Mouse (Mus musculus) frontal cortex, postnatal 14 days (tissue): ENCODE data around the gene Lmo3.
A peak's percentile ranks its signal among the peaks of the same experiment; 100 is the strongest.

Experiments used
- DNase-seq, 2 experiments: peaks; one replicate each; pipeline ENCODE4 v3.0.0; 2022; ENCODE audit warnings: low spot score in 2 of 2

Gene Lmo3

DNA sequence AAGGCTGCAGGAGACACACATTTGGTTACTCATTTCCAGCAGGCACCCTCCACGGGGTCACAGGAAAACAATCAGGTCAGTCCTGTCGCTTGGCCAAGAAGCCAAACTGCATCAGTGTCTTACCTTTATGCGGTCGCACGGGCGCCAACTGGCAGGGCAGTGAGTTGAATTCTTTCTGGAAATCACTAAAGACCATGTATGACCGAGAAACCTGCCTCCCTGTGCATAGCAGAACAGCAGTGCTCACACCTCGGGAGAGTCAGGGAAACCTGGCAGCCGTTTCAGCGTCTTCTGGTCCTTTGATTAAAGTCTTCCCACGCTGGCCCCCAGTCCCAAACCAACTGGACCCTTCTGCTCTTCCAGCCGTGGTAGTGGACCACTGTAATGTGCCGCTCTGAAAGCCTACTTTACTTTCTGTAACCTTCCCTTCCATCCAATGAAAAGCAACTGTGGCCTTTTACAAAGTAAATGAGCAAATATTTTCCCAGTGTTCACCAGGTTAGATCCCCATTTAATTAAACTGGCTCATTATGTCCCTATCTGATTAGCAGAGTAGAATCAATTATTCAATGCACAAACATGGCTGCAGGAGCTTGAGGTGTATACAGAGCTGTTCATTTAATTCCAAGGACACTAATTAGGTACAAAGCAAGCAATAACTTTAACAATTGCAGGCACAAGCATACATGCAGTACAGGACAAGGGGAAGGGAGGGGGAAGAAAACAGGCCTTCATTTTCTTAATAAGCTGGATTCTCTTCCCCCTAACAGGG lies at the start of gene Lmo3:
TSS of gene Lmo3 (minus strand) at position 235 of the 772 bp plus-strand sequence.
- no peak for DNase-seq

DNA sequence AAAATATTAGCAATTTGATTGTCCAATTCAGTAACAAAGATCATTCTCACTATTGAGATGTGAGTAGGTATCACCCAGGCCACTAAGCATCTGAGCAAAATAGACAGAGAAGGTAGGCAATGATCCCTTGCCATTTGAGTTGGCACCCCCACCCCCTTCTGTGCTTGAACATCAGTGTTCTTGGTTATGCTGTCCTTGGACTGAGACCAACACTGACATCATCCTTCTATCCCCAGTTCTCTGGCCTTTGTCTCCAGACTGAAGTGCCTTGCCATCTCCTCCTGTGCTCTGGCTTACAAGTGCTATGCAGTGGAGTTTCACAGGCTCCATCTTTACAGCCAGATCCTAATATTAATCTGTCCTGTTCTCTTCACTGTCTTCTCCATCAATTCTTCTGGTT lies 39.0 kb upstream of the Lmo3 start:
- no peak for DNase-seq

DNA sequence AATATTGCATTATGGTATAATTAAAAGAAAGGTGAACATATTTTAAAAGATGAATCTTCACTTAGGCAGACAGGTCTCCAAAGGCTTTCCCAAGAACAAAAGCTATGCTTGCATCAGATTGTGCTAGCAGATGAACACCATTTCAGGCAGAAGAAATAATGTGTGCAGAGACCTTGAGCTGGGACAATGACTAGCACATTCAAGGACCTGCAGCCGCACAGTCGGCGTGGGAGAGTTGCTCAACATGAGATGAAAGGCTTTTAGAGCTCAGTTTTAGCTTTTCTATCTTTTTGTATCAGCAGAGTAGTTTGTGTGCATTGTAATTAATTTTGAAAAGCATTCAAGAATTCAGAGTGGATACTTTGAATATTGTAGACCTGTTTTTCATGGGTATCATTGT lies 36.6 kb upstream of the Lmo3 start:
- no peak for DNase-seq

DNA sequence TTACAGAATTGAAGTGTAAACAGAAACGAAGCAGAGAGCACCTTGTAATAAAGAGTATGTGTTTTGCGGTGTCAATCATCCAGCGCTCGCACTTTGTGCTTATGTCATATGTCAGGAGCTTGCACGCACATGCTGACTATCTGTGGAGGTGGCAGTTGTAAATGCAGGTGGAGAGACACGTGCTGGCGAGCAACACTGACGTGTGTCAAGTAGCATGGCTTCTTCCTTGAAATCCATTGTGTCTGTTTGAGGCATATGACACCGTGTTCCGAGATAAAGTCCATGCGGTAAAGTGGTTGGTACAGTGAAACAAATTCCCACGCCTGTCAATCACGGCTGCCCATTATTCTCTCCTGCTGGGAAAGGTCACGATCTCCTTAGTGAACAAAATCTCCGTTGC lies 15.2 kb upstream of the Lmo3 start:
- DNase-seq: no peak

DNA sequence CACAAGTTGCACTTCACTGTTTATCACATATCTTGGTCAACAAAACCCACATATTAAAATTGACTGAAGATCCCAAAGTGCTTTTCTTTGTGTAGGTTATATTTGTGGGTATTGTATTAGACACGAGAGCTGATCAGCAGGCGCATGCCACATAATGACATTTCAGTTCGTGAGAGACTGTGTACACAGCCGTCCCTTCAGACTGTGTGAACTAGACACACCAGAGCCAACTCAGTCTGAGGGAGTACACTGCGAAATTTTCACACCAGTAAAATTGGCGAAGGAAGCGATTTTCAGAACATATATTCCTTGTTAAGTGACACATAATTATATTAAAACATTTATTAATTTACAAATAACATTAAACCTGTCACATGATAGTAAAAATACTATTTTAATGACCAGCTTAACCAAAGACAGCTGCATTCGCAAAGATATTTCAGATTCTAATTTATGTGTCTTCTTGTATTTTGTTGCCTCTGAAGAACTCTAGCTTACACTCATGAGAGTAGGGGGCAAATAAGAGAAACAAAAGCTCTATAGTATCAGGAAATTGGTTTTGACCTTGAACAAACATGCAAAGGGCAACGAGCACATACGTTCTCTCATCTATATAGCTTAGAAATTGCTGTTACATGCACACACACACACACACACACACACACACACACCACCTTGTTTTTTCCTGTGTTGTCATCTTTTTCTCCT lies 14.4 kb upstream of the Lmo3 start:
- DNase-seq: no peak

DNA sequence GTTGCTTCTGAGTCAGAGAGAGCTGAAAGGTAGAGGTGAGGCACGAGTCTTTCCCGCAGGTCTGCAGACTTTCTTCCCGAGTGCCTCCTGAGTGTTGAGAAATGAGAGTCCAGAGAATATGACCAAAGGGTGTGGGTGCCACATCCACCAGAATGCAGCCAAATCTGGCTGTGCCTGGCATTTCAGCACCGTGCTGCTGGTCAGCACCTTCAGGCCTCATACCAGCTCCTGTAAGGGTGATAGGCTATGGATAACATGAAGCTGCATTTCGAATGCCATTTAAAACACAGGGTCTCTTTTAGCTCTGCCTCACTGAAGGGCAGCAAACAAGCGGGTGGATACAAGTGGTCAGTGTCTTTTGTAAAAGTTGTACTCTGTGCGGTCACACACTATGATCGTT lies 1.5 kb upstream of the Lmo3 start:
- DNase-seq: no peak

DNA sequence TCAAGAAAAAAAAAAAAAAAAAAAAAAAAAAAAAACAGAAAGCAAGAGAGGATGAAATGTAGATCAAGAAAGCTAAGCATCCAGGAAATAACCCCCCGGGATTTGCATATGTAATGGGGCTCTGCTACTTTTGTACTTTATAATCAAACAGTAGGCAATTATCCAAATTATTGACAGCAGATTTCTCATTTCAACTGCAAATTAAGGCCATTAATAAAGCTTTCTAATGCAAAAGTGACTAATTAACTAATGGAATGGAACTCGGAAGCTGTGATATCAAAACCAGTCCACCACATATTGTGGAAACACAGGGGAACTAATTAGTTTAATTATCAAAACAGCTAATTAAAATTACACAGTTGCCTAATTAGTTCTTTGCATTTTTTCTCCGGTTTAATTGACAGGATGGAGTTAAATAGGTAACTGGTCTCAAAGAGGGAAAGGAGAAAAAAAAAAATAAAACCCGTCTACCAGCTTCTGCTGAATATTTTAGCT lies 785 bp upstream of the Lmo3 start:
- no peak for DNase-seq

DNA sequence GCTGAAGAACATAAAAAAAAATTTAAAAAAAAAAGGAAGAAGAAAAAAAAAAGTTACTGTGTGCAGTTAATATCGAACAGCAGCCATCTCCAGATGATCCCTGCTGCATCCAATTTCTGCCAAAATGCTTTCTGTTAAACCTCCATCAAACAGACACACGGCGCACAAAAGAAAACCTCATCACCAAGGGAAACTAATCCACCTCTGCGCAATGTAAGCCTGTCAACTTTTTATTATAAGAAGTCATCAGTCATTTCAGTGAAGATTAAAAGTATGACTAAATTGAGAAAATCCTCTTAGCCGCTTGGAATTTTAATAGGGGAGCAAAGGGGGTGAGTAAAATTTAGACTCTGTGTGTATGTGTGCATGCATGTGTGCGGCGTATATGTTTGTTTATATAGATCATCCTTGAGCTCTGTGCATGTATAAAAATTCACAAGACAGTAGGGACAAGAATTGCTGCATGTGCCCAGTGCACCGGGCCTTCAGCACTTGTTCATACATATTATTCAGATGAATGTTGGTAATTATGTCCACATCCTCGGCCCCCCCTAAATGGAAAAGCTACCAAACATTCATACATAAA lies 1.2 kb downstream of the Lmo3 start:
- DNase-seq: no peak

DNA sequence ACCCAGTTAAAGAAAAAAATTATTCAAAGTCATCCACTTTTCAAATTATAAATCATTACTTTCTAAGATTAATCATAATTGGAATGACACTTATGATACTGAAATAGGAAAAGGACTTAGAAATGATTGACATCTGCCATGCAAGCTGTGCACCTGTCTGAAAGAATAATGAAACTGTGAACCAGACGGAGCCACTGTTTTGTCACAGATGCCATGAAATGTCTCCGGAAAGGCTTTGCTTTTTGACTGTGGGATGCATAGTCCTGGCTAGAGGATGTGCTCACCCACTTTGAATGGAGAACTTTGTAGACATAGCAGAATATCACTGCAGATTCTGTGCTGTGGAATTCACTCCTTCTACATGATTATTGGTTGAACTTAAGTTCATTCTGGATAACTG lies 18.4 kb downstream of the Lmo3 start:
- DNase-seq: no peak

DNA sequence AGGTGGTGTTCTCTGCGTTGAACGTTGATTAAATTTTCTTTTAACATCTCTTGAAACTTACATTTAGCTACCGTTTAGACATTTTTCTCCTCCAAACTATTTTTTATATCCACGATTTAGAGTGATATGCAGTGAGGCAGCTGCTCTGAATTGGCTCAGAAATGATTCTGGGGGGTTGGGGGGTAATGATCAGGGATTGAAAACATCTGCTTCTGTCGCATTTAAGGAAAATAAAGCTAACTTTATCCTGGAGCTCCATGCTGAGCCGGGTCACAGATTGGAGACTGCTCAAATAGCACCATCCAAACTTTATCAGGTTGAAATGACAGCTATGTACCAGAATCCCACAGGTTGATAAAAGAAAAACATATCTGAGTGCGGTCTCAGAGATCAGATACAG lies 29.6 kb downstream of the Lmo3 start:
- no peak for DNase-seq

DNA sequence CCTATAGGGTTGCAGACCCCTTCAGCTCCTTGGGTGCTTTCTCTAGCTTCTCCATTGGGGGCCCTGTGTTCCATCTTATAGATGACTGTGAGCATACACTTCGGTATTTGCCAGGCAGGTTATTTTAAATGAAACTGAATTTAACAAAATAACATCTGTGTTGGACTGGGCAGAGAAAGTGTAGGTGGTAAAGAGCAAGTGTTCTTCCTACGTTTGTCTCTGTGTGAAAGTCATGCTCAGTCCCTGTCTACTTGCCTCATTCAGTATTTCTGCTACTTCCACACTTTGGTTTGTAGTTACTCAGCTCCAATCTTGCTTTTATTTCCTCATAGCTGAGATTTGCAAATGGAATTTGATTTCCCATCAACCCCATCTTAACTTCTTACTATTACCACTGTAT lies 46.9 kb downstream of the Lmo3 start:
- DNase-seq: no peak

DNA sequence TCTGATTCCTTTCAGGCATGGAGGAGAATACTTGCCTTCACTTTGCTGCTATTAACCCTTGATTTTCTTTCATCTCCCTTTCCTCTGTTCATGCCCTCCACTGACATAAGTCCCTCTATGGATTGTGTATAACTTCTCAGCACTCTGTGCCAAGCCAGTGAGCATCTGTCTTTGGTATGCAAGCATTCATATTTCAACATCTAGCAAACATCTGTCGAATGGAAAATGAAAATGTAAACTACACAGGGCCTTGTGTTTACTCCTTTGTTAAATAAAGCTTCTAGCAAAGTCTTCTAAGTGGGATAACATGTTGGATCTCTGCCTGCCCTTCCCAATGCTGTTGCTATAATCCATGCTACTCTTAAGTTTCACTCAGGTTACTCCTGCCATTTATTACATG lies 75.1 kb downstream of the Lmo3 start:
- no peak for DNase-seq

DNA sequence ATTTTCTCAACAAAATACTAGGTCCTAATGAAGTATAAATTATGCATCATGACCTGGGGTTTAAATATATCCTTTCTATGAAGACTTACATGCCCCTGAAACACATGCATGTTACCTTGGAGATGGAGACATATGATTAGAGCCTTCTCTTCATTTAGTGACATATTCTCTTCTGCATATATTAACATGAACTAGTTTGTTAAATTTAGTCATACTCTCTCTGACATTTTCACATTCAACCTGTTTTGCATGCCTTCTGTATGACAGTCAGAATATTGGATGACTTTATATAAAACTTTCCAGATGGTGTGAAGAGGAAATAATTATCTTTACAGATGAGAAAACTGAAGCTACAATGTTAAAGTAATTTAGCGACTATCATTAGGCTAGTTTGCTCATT lies 77.8 kb downstream of the Lmo3 start:
- no peak for DNase-seq

DNA sequence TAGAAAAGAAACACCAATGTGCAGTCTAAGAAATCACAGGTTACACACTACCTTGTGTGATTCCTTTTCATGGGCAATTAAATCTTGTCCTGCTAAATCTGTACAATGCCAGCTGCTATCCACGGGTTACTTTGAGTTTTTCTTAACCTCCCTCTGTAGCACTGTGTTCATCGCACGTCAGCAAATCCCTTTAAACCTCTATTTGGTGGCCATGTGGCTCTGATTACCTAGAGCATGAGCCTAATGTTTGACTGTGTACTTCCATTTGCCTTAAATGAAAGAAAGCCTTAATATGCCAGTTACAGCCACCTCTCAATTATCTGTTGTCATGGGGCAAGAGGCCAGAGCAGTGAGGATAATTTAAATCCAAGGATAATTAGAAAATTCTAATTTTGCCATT lies 98.9 kb downstream of the Lmo3 start:
- no peak for DNase-seq

DNA sequence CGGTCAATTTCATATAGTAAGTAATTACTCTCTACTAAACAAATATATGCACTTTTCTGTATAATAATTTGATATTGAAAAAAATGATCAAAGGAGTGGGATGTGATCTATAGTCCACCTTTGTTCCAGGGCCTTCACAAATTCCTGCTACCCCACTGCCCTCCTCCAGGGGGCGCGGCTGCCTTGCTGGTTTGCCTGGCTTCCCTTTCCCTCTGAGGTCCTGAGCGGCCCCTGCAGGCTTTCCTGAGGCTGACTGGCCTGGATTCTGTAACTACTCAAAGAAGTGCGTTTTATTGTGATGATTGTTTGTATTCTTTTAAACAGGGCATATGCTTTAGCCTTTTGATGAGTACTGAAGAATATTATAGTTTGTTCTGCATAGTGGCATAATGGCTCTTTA lies 104.2 kb downstream of the Lmo3 start:
- DNase-seq: peak; percentile 22 to 48

DNA sequence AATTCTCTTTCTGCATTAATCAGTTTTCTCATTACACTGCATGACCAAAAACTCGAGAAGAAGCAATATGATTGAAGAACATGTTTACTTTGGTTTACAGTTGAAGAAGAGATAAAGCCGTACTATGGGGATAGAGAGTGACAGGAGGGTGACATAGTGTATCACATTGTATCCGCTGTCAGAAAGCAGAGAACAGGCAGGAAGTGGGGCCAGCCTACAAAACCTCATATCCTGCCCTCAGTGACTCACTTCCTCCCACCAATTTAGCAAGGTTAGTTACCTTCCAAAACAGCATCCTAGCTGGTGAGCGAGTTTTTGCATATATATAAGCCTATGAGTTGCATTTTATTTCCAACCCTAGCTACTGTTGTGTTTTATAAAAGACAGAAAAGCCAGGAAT lies 112.6 kb downstream of the Lmo3 start:
- no peak for DNase-seq

DNA sequence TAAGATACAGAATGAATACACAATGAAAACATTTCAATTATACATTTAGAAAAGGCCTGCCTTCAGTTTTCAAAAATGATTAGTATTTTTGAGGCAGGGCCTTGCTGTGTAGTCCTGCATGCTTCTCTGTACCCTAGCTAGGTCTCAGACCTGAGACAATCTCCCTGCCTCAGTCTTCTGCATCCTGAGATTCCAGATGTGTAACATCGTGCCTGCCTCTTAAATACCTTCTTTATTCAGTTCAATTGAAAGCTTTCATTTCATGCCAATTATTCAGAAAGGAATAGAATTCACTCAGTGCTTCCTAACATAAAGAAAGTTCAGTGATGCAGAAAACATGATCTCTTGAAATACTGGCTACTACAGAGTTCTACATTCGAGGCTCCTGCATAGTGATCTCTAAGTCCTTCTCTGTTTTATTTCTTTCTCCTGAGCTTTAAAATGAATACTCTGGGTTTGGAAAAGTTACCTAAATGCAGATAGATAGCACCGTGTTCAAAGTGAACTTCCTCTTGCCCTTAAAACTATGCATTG lies 137.2 kb downstream of the Lmo3 start:
- DNase-seq: no peak

DNA sequence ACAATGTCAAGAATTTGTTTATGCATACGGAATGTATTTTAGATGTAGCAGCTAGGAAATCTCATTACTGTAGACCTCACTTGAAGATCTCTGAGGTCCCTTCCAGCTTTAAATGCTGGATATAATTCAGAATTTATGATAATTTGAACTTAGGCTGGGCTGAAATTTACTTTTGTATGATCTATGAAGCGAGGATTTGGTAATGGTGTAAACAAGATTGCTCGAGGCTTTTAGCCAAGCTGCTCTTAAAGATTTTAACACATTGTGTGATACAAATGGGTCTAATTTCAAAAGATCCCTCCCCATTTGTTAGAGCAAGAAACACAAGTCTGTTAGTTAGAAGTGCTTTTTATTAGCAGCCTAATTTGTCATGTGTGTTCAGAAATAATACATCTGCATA lies 144.4 kb downstream of the Lmo3 start:
- no peak for DNase-seq

DNA sequence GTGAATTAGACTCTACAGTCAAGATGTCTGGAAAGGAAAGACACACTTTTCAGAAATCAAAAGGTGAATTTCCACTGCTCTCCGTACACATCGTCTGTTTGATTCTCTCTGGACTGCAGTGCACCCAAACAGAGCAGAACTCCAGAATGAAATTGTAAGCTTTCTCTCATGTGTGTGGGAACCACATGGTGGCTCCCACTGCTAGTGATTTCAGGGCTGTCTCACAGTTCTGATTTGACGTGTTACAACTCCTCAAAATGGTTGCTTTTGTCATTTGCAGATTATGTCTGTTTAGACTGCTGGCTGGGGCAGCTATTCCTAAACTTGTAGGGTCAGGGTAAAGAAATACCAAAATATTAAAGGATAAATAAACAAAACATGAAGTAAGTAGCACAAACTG lies 145.0 kb downstream of the Lmo3 start:
- DNase-seq: no peak

DNA sequence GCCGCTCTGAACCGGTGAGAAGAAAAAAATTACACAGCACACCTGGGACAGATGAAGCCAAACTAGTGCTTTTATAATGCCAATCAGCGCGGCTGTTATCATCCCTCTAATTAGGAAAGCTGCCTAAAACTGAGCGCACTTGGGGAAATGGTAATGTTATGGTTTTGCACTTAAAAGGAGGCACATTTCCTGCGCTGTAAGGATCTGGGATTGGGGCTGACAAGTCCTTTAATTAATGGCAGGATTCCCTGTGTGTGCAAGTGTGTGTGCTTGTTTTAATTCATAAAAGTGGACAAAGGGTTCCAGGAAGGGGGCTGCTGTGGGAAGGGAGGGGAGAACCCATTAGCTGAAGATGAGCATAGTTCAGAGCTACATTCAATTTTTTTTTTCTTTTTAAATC lies 154.4 kb downstream of the Lmo3 start:
- DNase-seq: no peak

DNA sequence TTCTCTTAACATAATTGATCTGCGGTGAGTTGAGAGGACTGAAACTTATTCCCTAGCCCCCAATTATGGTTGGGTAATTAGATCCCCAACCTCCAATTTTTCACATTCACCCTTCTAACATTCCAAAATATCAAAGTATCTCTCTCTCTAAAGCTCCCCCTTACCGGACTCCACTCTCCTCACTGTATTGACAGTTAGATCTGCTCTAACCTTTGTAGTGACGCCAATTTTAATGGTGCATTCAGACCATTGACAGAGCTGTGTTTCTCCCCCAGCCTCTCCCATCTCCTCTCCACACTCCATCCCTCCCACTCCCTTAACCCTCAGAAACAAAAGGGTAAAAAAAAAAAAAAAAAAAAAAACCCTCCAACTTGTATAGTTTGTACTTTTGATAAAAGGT lies 154.9 kb downstream of the Lmo3 start:
- no peak for DNase-seq

DNA sequence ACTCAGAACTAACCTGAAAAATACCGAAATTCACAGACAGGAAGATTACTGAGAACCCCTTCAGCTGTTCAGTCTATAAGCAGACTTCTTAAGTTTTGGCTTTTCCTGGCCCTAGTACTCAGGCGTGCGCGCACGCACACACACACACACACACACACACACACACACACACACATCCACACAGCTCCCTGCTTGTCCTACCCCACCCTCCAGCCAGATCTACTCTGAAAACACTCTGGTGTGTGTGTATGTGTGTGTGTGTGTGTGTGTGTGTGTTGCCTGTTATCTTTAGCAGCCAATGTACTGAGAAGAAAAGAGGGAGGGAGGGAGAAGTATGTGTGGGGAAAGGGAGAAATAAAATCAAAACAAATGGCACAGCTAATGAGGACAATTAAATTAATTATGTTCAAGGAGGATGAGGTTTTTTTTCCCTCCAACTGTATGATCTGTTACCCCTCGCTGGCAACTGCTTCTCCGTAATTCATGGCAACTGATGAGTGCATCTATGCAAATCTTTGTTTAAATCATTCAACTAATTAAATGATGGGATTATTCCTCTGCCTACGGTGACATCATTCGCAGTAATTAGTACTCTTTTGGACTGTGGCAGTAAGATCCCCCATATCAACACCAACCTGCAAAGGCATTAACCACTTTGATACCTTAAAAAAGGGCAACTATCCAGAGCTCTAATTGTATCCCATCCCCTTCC lies 157.1 kb downstream of the Lmo3 start:
- DNase-seq: no peak
